Mouse (Mus musculus) forebrain, embryonic 12.5 days (tissue): Measurements from ENCODE around the gene Esrrg. TPM values are rescaled to one million over a fixed set of nuclear protein-coding genes. Genes with fewer than 3 reads are reported as not detected.

Experiments
- ATAC-seq: fragments of 200-750 bp; cut with Nextera tagmentation; 2 replicates; pipeline ENCODE4 v1.8.0; 2017; ENCODE audit warnings: moderate TSS enrichment; ENCODE audit not compliant: low FRiP score
- H3K27ac ChIP-seq: fragments of 300-500 bp; sonication (generic); 2 replicates; pipeline ENCODE4 v1.5.1; 2016; ENCODE audit warnings: mild to moderate bottlenecking
- H3K27me3 ChIP-seq: fragments of 300-500 bp; sonication (generic); 2 replicates; pipeline ENCODE4 v1.6.1; 2016; ENCODE audit warnings: mild to moderate bottlenecking
- H3K36me3 ChIP-seq: fragments of 300-500 bp; sonication (generic); replicated peaks from 2 replicates; pipeline ENCODE4 v1.6.1; 2016; ENCODE audit warnings: mild to moderate bottlenecking
- H3K4me1 ChIP-seq: fragments of 300-500 bp; sonication (generic); 2 replicates; pipeline ENCODE4 v1.6.1; 2016
- H3K4me2 ChIP-seq: fragments of 300-500 bp; sonication (generic); 2 replicates; pipeline ENCODE4 v1.6.1; 2016; ENCODE audit warnings: mild to moderate bottlenecking, moderate library complexity
- H3K4me3 ChIP-seq: fragments of 300-500 bp; sonication (generic); replicated peaks from 2 replicates; pipeline ENCODE4 v1.5.1; 2016; ENCODE audit warnings: mild to moderate bottlenecking
- H3K9ac ChIP-seq: fragments of 300-500 bp; sonication (generic); 2 replicates; pipeline ENCODE4 v1.6.1; 2016; ENCODE audit warnings: mild to moderate bottlenecking
- H3K9me3 ChIP-seq: fragments of 300-500 bp; sonication (generic); 2 replicates; pipeline ENCODE4 v1.6.1; 2016
- WGBS: fragments of 180-500 bp; shearing (Covaris S2); methylation state at CpG from one replicate; pipeline ENCODE4 v1.1.7; 2016; 5-methylcytosine and 5-hydroxymethylcytosine counted together
- polyA plus RNA-seq: library from polyadenylated mRNA; unstranded; fragments of >200 nt; fragmentation: Nextera tagmentation; extraction: Ambion mirVana; gene quantifications from 2 replicates; pipeline ENCODE4 v1.2.1, GENCODE M21; 2016

Gene Esrrg
- polyA plus RNA-seq, 1 experiment from 2014 or later: 8.1 TPM

- H3K27me3 ChIP-seq: peaks cover 52% of the 10 kb centered on the region
- 90% methylated on average over 5 of the region's 5 CpGs for WGBS
These were observed 352.9 kb downstream of the Esrrg start for GRCm38 (mm10) chr1:187961452-187961851.

GRCm38 (mm10) chr1:187964829-187965760 lies 356.5 kb downstream of the Esrrg start:
- peak; percentile 44; the same call in 1 of the 2 replicates for ATAC-seq
- H3K9ac ChIP-seq: no peak overlapping the region
- peak overlapping the region; percentile 13 for H3K4me2 ChIP-seq
- WGBS: 12% methylated on average over 18 of the region's 18 CpGs
- no peaks in the 10 kb centered on the region for H3K36me3 ChIP-seq
- no peak overlapping the region for H3K4me3 ChIP-seq
- no peak overlapping the region for H3K27ac ChIP-seq
- H3K9me3 ChIP-seq: no peaks in the 10 kb centered on the region
- H3K27me3 ChIP-seq: peaks cover 57% of the 10 kb centered on the region
- H3K4me1 ChIP-seq: peaks cover 21% of the 10 kb centered on the region

More at GRCm38 (mm10) chr1:187961452-187961851, 352.9 kb downstream of the Esrrg start:
- Histone ChIP-seq H3K9ac (no peak overlapping the region), H3K4me2 (no peak overlapping the region), H3K4me1 (peaks cover 28% of the 10 kb centered on the region), H3K9me3 (no peaks in the 10 kb centered on the region), H3K36me3 (no peaks in the 10 kb centered on the region), H3K4me3 (no peak overlapping the region), H3K27ac (no peak overlapping the region)
- no peak for ATAC-seq

- 6% methylated on average over 6 of the region's 6 CpGs for WGBS
- ATAC-seq: peak; percentile 73
- no peaks in the 10 kb centered on the region for H3K36me3 ChIP-seq
- no peak overlapping the region for H3K9ac ChIP-seq
- H3K4me1 ChIP-seq: peaks cover 21% of the 10 kb centered on the region
- no peak overlapping the region for H3K27ac ChIP-seq
- peaks cover 51% of the 10 kb centered on the region for H3K27me3 ChIP-seq
- no peaks in the 10 kb centered on the region for H3K9me3 ChIP-seq
- no peak overlapping the region for H3K4me3 ChIP-seq
- no peak overlapping the region for H3K4me2 ChIP-seq
These were observed 357.3 kb downstream of the Esrrg start for GRCm38 (mm10) chr1:187965921-187966320.

GRCm38 (mm10) chr1:187968379-187968778 lies 359.8 kb downstream of the Esrrg start:
- Histone ChIP-seq H3K9me3 (no peaks in the 10 kb centered on the region), H3K36me3 (no peaks in the 10 kb centered on the region), H3K4me2 (no peak overlapping the region), H3K4me3 (no peak overlapping the region), H3K27ac (no peak overlapping the region), H3K27me3 (peaks cover 56% of the 10 kb centered on the region), H3K4me1 (peaks cover 21% of the 10 kb centered on the region), H3K9ac (no peak overlapping the region)
- ATAC-seq: no peak
- WGBS: 86% methylated on average over 4 of the region's 4 CpGs

GRCm38 (mm10) chr1:187969491-187969890 lies 360.9 kb downstream of the Esrrg start:
- Histone ChIP-seq H3K4me2 (no peak overlapping the region), H3K9me3 (no peaks in the 10 kb centered on the region), H3K27ac (no peak overlapping the region), H3K9ac (no peak overlapping the region), H3K36me3 (no peaks in the 10 kb centered on the region), H3K4me1 (peaks cover 20% of the 10 kb centered on the region), H3K4me3 (no peak overlapping the region), H3K27me3 (peaks cover 59% of the 10 kb centered on the region)
- no peak for ATAC-seq
- 91% methylated on average over 5 of the region's 5 CpGs for WGBS

- Histone ChIP-seq H3K9ac (no peak overlapping the region), H3K9me3 (no peaks in the 10 kb centered on the region), H3K4me3 (no peak overlapping the region), H3K4me1 (peaks cover 8% of the 10 kb centered on the region), H3K4me2 (no peak overlapping the region), H3K36me3 (no peaks in the 10 kb centered on the region), H3K27me3 (peaks cover 77% of the 10 kb centered on the region), H3K27ac (no peak overlapping the region)
- peak; percentile 65; the same call in 1 of the 2 replicates for ATAC-seq
- WGBS: 10% methylated on average over 9 of the region's 9 CpGs
These were observed 365.8 kb downstream of the Esrrg start for GRCm38 (mm10) chr1:187974396-187974795.

GRCm38 (mm10) chr1:187975465-187976352 lies 367.1 kb downstream of the Esrrg start:
- H3K4me3 ChIP-seq: no peak overlapping the region
- no peak overlapping the region for H3K27ac ChIP-seq
- WGBS: 61% methylated on average over 20 of the region's 20 CpGs
- peaks cover 8% of the 10 kb centered on the region for H3K4me1 ChIP-seq
- H3K36me3 ChIP-seq: no peaks in the 10 kb centered on the region
- H3K9ac ChIP-seq: no peak overlapping the region
- no peak overlapping the region for H3K4me2 ChIP-seq
- H3K9me3 ChIP-seq: no peaks in the 10 kb centered on the region
- peaks cover 78% of the 10 kb centered on the region for H3K27me3 ChIP-seq
- ATAC-seq: 0 out of 2 replicates have a peak, but pooled peaks have one; percentile 46

GRCm38 (mm10) chr1:187976353-187976730 lies 367.8 kb downstream of the Esrrg start:
- Histone ChIP-seq H3K4me3 (no peak overlapping the region), H3K9ac (no peak overlapping the region), H3K4me1 (peaks cover 8% of the 10 kb centered on the region), H3K9me3 (no peaks in the 10 kb centered on the region), H3K27ac (no peak overlapping the region), H3K4me2 (no peak overlapping the region), H3K27me3 (peaks cover 75% of the 10 kb centered on the region), H3K36me3 (no peaks in the 10 kb centered on the region)
- ATAC-seq: no peak
- WGBS: 82% methylated on average over 9 of the region's 9 CpGs

GRCm38 (mm10) chr1:187981028-187981427 lies 372.4 kb downstream of the Esrrg start:
- WGBS: 74% methylated on average over 2 of the region's 2 CpGs
- Histone ChIP-seq H3K36me3 (no peaks in the 10 kb centered on the region), H3K9me3 (no peaks in the 10 kb centered on the region), H3K27me3 (peaks cover 61% of the 10 kb centered on the region), H3K4me2 (no peak overlapping the region), H3K27ac (no peak overlapping the region), H3K4me3 (no peak overlapping the region), H3K4me1 (peaks cover 21% of the 10 kb centered on the region), H3K9ac (no peak overlapping the region)
- no peak for ATAC-seq

GRCm38 (mm10) chr1:187983177-187983576 lies 374.6 kb downstream of the Esrrg start:
- no peak overlapping the region for H3K9ac ChIP-seq
- 0 out of 2 replicates have a peak, but pooled peaks have one; percentile 39 for ATAC-seq
- 8% methylated on average over 4 of the region's 4 CpGs for WGBS
- H3K36me3 ChIP-seq: no peaks in the 10 kb centered on the region
- H3K27ac ChIP-seq: no peak overlapping the region
- H3K27me3 ChIP-seq: peaks cover 42% of the 10 kb centered on the region
- no peaks in the 10 kb centered on the region for H3K9me3 ChIP-seq
- H3K4me3 ChIP-seq: no peak overlapping the region
- peaks cover 21% of the 10 kb centered on the region for H3K4me1 ChIP-seq
- H3K4me2 ChIP-seq: no peak overlapping the region

- Histone ChIP-seq H3K36me3 (no peaks in the 10 kb centered on the region), H3K27ac (no peak overlapping the region), H3K4me3 (no peak overlapping the region), H3K4me1 (no peaks in the 10 kb centered on the region), H3K4me2 (no peak overlapping the region), H3K9ac (no peak overlapping the region), H3K27me3 (peaks cover 16% of the 10 kb centered on the region), H3K9me3 (no peaks in the 10 kb centered on the region)
- ATAC-seq: no peak
These were observed 381.6 kb downstream of the Esrrg start for GRCm38 (mm10) chr1:187990161-187990560.
